Mouse (Mus musculus): Measurements from ENCODE around the gene Mctp1. TPM values are rescaled to one million over a fixed set of nuclear protein-coding genes. Genes with fewer than 3 reads are reported as not detected.

Mctp1 gene
- total and polyA plus RNA-seq, 2 experiments = 0.04 to 0.65 TPM

- no peaks in the 10 kb centered on the region for H3K36me3 ChIP-seq (ENCODE audit: control insufficient read depth, insufficient read depth, low read length)
- TF ChIP-seq CTCF (IDR thresholded peaks at IDR 0.05; ENCODE audit: low read depth, low read length) (no peak), POLR2A (IDR thresholded peaks at IDR 0.05; ENCODE audit: extremely low read depth, insufficient read depth, low read length) (no peak)
- H3K79me2 ChIP-seq (ENCODE audit: control insufficient read depth, insufficient read depth, low read length) = no peaks in the 10 kb centered on the region
- no peak overlapping the region for H3K27ac ChIP-seq (replicated peaks; ENCODE audit: insufficient read depth, low read depth, low read length)
- no peak overlapping the region for H3K9ac ChIP-seq (ENCODE audit: low read depth, low read length)
- no peaks in the 10 kb centered on the region for H3K27me3 ChIP-seq (ENCODE audit: control insufficient read depth, insufficient read depth, low read length)
- no peak overlapping the region for H3K4me3 ChIP-seq (ENCODE audit: insufficient read depth, low read depth, low read length)
- no peak for DNase-seq (ENCODE audit: extremely low read depth, low read depth, low spot score)
- 24% methylated on average over 2 of the region's 2 CpGs for WGBS
- H3K4me1 ChIP-seq (ENCODE audit: control insufficient read depth, insufficient read depth, low read length) = no peaks in the 10 kb centered on the region
These were observed 425.5 kb downstream of the Mctp1 start for GRCm38 (mm10) chr13:76809802-76810201.

- Histone ChIP-seq H3K27ac (replicated peaks; ENCODE audit: insufficient read depth, low read depth, low read length) (no peak overlapping the region), H3K4me3 (ENCODE audit: insufficient read depth, low read depth, low read length) (no peak overlapping the region), H3K79me2 (ENCODE audit: control insufficient read depth, insufficient read depth, low read length) (no peaks in the 10 kb centered on the region), H3K27me3 (ENCODE audit: control insufficient read depth, insufficient read depth, low read length) (no peaks in the 10 kb centered on the region), H3K9ac (ENCODE audit: low read depth, low read length) (no peak overlapping the region), H3K4me1 (ENCODE audit: control insufficient read depth, insufficient read depth, low read length) (no peaks in the 10 kb centered on the region), H3K36me3 (ENCODE audit: control insufficient read depth, insufficient read depth, low read length) (no peaks in the 10 kb centered on the region)
- no peak for TF ChIP-seq CTCF (IDR thresholded peaks at IDR 0.05; ENCODE audit: low read depth, low read length)
- no peak for TF ChIP-seq POLR2A (IDR thresholded peaks at IDR 0.05; ENCODE audit: extremely low read depth, insufficient read depth, low read length)
- 43% methylated on average over 7 of the region's 7 CpGs for WGBS
- no peak for DNase-seq (ENCODE audit: extremely low read depth, low read depth, low spot score)
These were observed 426.2 kb downstream of the Mctp1 start for GRCm38 (mm10) chr13:76810496-76810939.

DNA sequence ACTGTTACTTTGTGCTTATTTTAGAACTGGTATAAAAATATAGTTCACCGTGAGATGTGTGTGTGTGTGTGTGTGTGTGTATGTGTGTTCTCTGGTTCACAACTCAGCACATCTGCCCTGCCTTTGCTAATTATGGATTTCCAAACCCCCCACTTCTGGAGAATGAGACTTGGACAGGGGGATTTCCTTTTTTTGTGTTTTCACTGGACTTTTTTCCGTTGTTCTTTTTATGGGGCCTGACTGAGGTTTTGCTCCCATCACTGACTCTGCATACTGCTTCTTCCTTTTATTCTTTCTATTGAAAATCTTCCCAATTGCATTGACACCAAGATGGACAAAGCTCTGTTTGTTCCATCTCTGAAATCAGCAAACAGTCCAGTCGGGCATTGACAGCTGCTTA, 438.7 kb downstream of the Mctp1 start:
- Histone ChIP-seq H3K27ac (replicated peaks; ENCODE audit: insufficient read depth, low read depth, low read length) (no peak overlapping the region), H3K79me2 (ENCODE audit: control insufficient read depth, insufficient read depth, low read length) (no peaks in the 10 kb centered on the region), H3K4me1 (ENCODE audit: control insufficient read depth, insufficient read depth, low read length) (no peaks in the 10 kb centered on the region), H3K36me3 (ENCODE audit: control insufficient read depth, insufficient read depth, low read length) (no peaks in the 10 kb centered on the region), H3K9ac (ENCODE audit: low read depth, low read length) (no peak overlapping the region), H3K27me3 (ENCODE audit: control insufficient read depth, insufficient read depth, low read length) (no peaks in the 10 kb centered on the region), H3K4me3 (ENCODE audit: insufficient read depth, low read depth, low read length) (no peak overlapping the region)
- TF ChIP-seq CTCF (IDR thresholded peaks at IDR 0.05; ENCODE audit: low read depth, low read length) (no peak), POLR2A (IDR thresholded peaks at IDR 0.05; ENCODE audit: extremely low read depth, insufficient read depth, low read length) (no peak)
- WGBS = 63% methylated on average over 3 of the region's 3 CpGs
- no peak for DNase-seq (ENCODE audit: extremely low read depth, low read depth, low spot score)

DNA sequence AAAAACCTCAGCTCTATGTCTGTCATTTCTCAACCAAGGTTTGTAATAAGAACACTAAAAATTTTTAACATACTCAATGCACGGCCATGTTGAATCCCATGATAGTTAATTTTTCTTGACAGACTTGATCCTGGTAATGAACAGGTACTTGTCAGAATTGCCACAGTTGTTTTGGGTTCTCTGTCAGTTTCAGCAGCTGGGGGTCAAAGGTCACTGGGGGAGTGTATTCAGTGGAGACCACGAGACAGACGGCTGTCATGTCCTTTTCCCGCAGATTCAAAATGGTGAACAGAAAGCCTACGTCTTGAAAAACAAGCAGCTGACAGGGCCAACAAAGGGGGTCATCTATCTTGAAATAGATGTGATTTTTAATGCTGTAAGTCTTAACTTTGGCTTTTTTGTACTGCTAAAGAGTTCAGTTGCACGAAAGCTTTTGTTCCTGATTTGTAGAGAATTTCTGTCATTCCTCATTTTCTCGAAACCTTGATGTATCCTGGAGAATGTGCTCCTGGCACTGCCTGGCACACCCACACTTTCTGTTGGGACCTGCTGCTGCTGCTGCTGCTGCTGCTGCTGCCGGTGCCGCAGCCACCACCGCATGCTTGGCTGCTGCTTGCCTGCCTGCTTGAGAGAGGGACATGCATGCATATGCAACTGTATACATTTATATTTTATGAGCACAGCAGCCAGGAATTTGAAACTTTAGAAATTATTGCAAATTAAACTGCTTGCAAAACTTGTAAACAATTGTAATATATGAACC, 440.8 kb downstream of the Mctp1 start:
- H3K9ac ChIP-seq (ENCODE audit: low read depth, low read length) = no peak overlapping the region
- no peak overlapping the region for H3K4me3 ChIP-seq (ENCODE audit: insufficient read depth, low read depth, low read length)
- 70% methylated on average over 10 of the region's 10 CpGs for WGBS
- no peaks in the 10 kb centered on the region for H3K36me3 ChIP-seq (ENCODE audit: control insufficient read depth, insufficient read depth, low read length)
- H3K27ac ChIP-seq (replicated peaks; ENCODE audit: insufficient read depth, low read depth, low read length) = no peak overlapping the region
- H3K79me2 ChIP-seq (ENCODE audit: control insufficient read depth, insufficient read depth, low read length) = no peaks in the 10 kb centered on the region
- no peak for DNase-seq (ENCODE audit: extremely low read depth, low read depth, low spot score)
- H3K27me3 ChIP-seq (ENCODE audit: control insufficient read depth, insufficient read depth, low read length) = peaks cover 2% of the 10 kb centered on the region; the same call in 1 of the 2 replicates
- no peaks in the 10 kb centered on the region for H3K4me1 ChIP-seq (ENCODE audit: control insufficient read depth, insufficient read depth, low read length)
- no peak for TF ChIP-seq POLR2A (IDR thresholded peaks at IDR 0.05; ENCODE audit: extremely low read depth, insufficient read depth, low read length)
- no peak for TF ChIP-seq CTCF (IDR thresholded peaks at IDR 0.05; ENCODE audit: low read depth, low read length)

- Histone ChIP-seq H3K27ac (replicated peaks; ENCODE audit: insufficient read depth, low read depth, low read length) (no peak overlapping the region), H3K4me3 (ENCODE audit: insufficient read depth, low read depth, low read length) (no peak overlapping the region), H3K9ac (ENCODE audit: low read depth, low read length) (no peak overlapping the region), H3K79me2 (ENCODE audit: control insufficient read depth, insufficient read depth, low read length) (no peaks in the 10 kb centered on the region), H3K4me1 (ENCODE audit: control insufficient read depth, insufficient read depth, low read length) (no peaks in the 10 kb centered on the region), H3K27me3 (ENCODE audit: control insufficient read depth, insufficient read depth, low read length) (peaks cover 2% of the 10 kb centered on the region; the same call in 1 of the 2 replicates), H3K36me3 (ENCODE audit: control insufficient read depth, insufficient read depth, low read length) (no peaks in the 10 kb centered on the region)
- TF ChIP-seq CTCF (IDR thresholded peaks at IDR 0.05; ENCODE audit: low read depth, low read length) = no peak
- TF ChIP-seq POLR2A (IDR thresholded peaks at IDR 0.05; ENCODE audit: extremely low read depth, insufficient read depth, low read length) = no peak
- DNase-seq (ENCODE audit: extremely low read depth, low read depth, low spot score) = no peak
- WGBS = 88% methylated on average over 3 of the region's 3 CpGs
These were observed 443.4 kb downstream of the Mctp1 start for GRCm38 (mm10) chr13:76827738-76828137.

DNA sequence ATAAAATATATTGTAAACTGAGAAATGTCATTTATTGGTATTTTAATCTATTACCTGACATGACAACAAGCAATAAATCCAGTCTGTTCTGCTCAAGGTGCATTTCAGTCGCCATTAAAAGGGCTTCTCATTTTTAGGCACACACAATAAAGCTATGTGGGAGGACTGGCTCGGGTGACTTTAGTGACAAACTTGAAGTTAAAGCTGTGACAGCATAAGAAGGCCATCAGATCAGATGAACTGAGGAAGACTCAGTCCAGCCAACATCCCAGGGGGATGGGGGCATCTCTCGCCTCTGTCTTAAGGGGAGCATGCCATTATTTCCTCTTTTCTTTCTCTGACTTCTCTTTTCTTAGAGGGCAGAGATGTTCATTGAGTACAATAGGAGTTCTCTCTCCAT, 453.7 kb downstream of the Mctp1 start:
- Histone ChIP-seq H3K36me3 (ENCODE audit: control insufficient read depth, insufficient read depth, low read length) (no peaks in the 10 kb centered on the region), H3K9ac (ENCODE audit: low read depth, low read length) (no peak overlapping the region), H3K27me3 (ENCODE audit: control insufficient read depth, insufficient read depth, low read length) (no peaks in the 10 kb centered on the region), H3K27ac (replicated peaks; ENCODE audit: insufficient read depth, low read depth, low read length) (no peak overlapping the region), H3K4me3 (ENCODE audit: insufficient read depth, low read depth, low read length) (no peak overlapping the region), H3K4me1 (ENCODE audit: control insufficient read depth, insufficient read depth, low read length) (no peaks in the 10 kb centered on the region), H3K79me2 (ENCODE audit: control insufficient read depth, insufficient read depth, low read length) (no peaks in the 10 kb centered on the region)
- no peak for DNase-seq (ENCODE audit: extremely low read depth, low read depth, low spot score)
- TF ChIP-seq CTCF (IDR thresholded peaks at IDR 0.05; ENCODE audit: low read depth, low read length) = no peak
- 59% methylated on average over 3 of the region's 3 CpGs for WGBS

Measured in liver, adult 2 months (tissue).